ENCODE assay signal across 20 mouse cellular contexts in genomic region chr1:91193242-91193641, GRCm38 (mm10). TPM values are rescaled to one million over a fixed set of nuclear protein-coding genes. Genes with fewer than 3 reads are reported as not detected.
DNase-seq lines count a peak whose midpoint lies in the region; ATAC-seq and TF ChIP-seq lines count a peak whose summit lies in the region.
"Had no signal": no experiment of that assay in that cellular context is flagged by ENCODE, and none has a peak within 500 bp of the region (broad histone marks: within the 10 kb centered on the region; RNA-seq: fewer than 3 reads in every experiment).

No protein-coding gene starts in this region.

- TF ChIP-seq CTCF in left cerebral cortex, adult 2 months (IDR thresholded peaks at IDR 0.05) = no peak

- no peak for TF ChIP-seq POLR2A in myocyte (IDR thresholded peaks at IDR 0.05; ENCODE audit: insufficient read length, low read depth)

- no peaks in the 10 kb centered on the region for H3K9me3 ChIP-seq in hindbrain, embryonic 14.5 days (ENCODE audit: control insufficient read depth, low read length)
- H3K9me3 ChIP-seq: embryonic facial prominence, embryonic 13.5 days; forebrain, embryonic 10.5 days; heart, embryonic 15.5 days; hindbrain, embryonic 12.5 days had no signal

- no peak overlapping the region for H3K4me3 ChIP-seq in left cerebral cortex, adult 2 months
- no peak overlapping the region for H3K4me3 ChIP-seq in myocyte
- no peak overlapping the region for H3K4me3 ChIP-seq in hindbrain, embryonic 14.5 days (replicated peaks; ENCODE audit: low read length)
- H3K4me3 ChIP-seq: embryonic facial prominence, embryonic 13.5 days; forebrain, embryonic 10.5 days; heart, embryonic 15.5 days; hindbrain, embryonic 12.5 days had no signal

- H3K79me2 ChIP-seq in myocyte (ENCODE audit: control insufficient read depth, insufficient read depth) = no peaks in the 10 kb centered on the region

- peak overlapping the region; percentile 51 for H3K27ac ChIP-seq in left cerebral cortex, adult 2 months
- H3K27ac ChIP-seq in hindbrain, embryonic 14.5 days = no peak overlapping the region
- H3K27ac ChIP-seq: embryonic facial prominence, embryonic 13.5 days; forebrain, embryonic 10.5 days; heart, embryonic 15.5 days; hindbrain, embryonic 12.5 days had no signal

- peak overlapping the region; percentile 55 for H3K4me2 ChIP-seq in myocyte (ENCODE audit: low read depth)
- H3K4me2 ChIP-seq in hindbrain, embryonic 14.5 days (replicated peaks) = no peak overlapping the region
- H3K4me2 ChIP-seq: embryonic facial prominence, embryonic 13.5 days; heart, embryonic 15.5 days; hindbrain, embryonic 12.5 days; lung, embryonic 14.5 days had no signal

- H3K4me1 ChIP-seq in hindbrain, embryonic 14.5 days (replicated peaks; ENCODE audit: control insufficient read depth, insufficient read depth, low read length) = no peaks in the 10 kb centered on the region
- H3K4me1 ChIP-seq: embryonic facial prominence, embryonic 13.5 days; forebrain, embryonic 10.5 days; heart, embryonic 15.5 days; hindbrain, embryonic 12.5 days had no signal

- ATAC-seq in hindbrain, embryonic 14.5 days (ENCODE audit: low FRiP score) = no peak

- WGBS in hindbrain, embryonic 14.5 days = 85% methylated on average over 4 of the region's 4 CpGs

- intact Hi-C loops in left cerebral cortex, adult 2 months (cut with DNase I) = no loop called here
- intact Hi-C loops in left cerebral cortex, postnatal 36 days (cut with DNase I) = no loop called here

- DNase-seq in left cerebral cortex, adult 2 months (ENCODE audit: extremely low spot score in 1 of 2, low spot score in 2 of 2) = no peak
- DNase-seq in left cerebral cortex, postnatal 36 days (ENCODE audit: low spot score in 2 of 2) = no peak
- peak; percentile 76 for DNase-seq in CD4-positive, CD25-positive, alpha-beta regulatory T cell, adult 2 months (ENCODE audit: low read depth, low spot score)
- peak; percentile 86 for DNase-seq in thymus, postnatal 14 days
- DNase-seq in hindbrain, embryonic 14.5 days (ENCODE audit: low spot score) = no peak
- no peak for DNase-seq in MN1 (ENCODE audit: low spot score)
- DNase-seq in kidney, postnatal 25 days = no peak
- DNase-seq: cerebellum, adult 11 months; kidney, adult 11 months; kidney, postnatal 10 days; lung, embryonic 14.5 days; right cerebral cortex, postnatal 14 days had no signal

- no peaks in the 10 kb centered on the region for H3K36me3 ChIP-seq in myocyte (ENCODE audit: control insufficient read depth, insufficient read depth)
- no peaks in the 10 kb centered on the region for H3K36me3 ChIP-seq in hindbrain, embryonic 14.5 days (replicated peaks; ENCODE audit: control insufficient read depth, insufficient read depth)
- H3K36me3 ChIP-seq: embryonic facial prominence, embryonic 13.5 days; forebrain, embryonic 10.5 days; heart, embryonic 15.5 days; hindbrain, embryonic 12.5 days had no signal

- H3ac ChIP-seq in myocyte (ENCODE audit: control insufficient read depth, insufficient read length) = no peak overlapping the region

- no peaks in the 10 kb centered on the region for H3K27me3 ChIP-seq in myocyte (ENCODE audit: control insufficient read depth, insufficient read depth, insufficient read length)
- H3K27me3 ChIP-seq in hindbrain, embryonic 14.5 days (ENCODE audit: control insufficient read depth, insufficient read depth, low read length) = no peaks in the 10 kb centered on the region
- H3K27me3 ChIP-seq: embryonic facial prominence, embryonic 13.5 days; heart, embryonic 15.5 days; hindbrain, embryonic 12.5 days had no signal

- H3K9ac ChIP-seq in hindbrain, embryonic 14.5 days = no peak overlapping the region
- H3K9ac ChIP-seq: embryonic facial prominence, embryonic 13.5 days; heart, embryonic 15.5 days; hindbrain, embryonic 12.5 days; lung, embryonic 14.5 days had no signal

TF ChIP-seq in myocyte, 11 proteins besides CTCF, POLR2A, EP300 and RAD21:
- TF ChIP-seq MYOD1 (IDR thresholded peaks at IDR 0.05; ENCODE audit: control insufficient read depth in 1 of 3, insufficient read length in 2 of 3, low read depth in 2 of 3) = peak in 1 of 3 experiments; percentile 44
- no peak for TF ChIP-seq REST (IDR thresholded peaks at IDR 0.05; ENCODE audit: insufficient read depth, insufficient read length)
TF ChIP-seq in myocyte: peak in this region for 1.

RNA-seq across cellular contexts. Expression of gene Ramp1, which starts 13.6 kb away (rescaled TPM):
- total RNA-seq in left cerebral cortex, adult 2 months (2021) = 10 to 100 TPM; 52.6 to 53.0 TPM
- total RNA-seq in left cerebral cortex, postnatal 36 days (2021) = 10 to 100 TPM; 52.8 to 56.4 TPM
- 3.1 TPM for polyA plus RNA-seq in myocyte (2012; fragmentation: generic; extraction: Trizol)
- polyA plus RNA-seq in hindbrain, embryonic 14.5 days (2014; fragmentation: Nextera tagmentation; extraction: Ambion mirVana) = 12.5 and 14.2 TPM in 2 replicates

RNA-seq across cellular contexts. Expression of gene Rbm44, which starts 48.4 kb away (rescaled TPM):
- not detected for total RNA-seq in left cerebral cortex, adult 2 months (2021)
- not detected for total RNA-seq in left cerebral cortex, postnatal 36 days (2021)
- not detected for polyA plus RNA-seq in myocyte (2012; fragmentation: generic; extraction: Trizol)
- 0.43 and 0.78 TPM in 2 replicates for polyA plus RNA-seq in hindbrain, embryonic 14.5 days (2014; fragmentation: Nextera tagmentation; extraction: Ambion mirVana)
- total RNA-seq: adrenal gland, adult 18-20 months; layer of hippocampus, postnatal 10 days had no signal
- polyA plus RNA-seq: liver, adult 2 months had no signal

RNA-seq across cellular contexts. Expression of gene Ube2f, which starts 56.9 kb away (rescaled TPM):
- 10 to 100 TPM; 54.0 to 55.3 TPM for total RNA-seq in left cerebral cortex, adult 2 months (2021)
- total RNA-seq in left cerebral cortex, postnatal 36 days (2021) = 10 to 100 TPM; 51.2 to 57.2 TPM
- polyA plus RNA-seq in myocyte (2012; fragmentation: generic; extraction: Trizol) = 70.3 TPM
- 63.8 and 67.6 TPM in 2 replicates for polyA plus RNA-seq in hindbrain, embryonic 14.5 days (2014; fragmentation: Nextera tagmentation; extraction: Ambion mirVana)

Comparison
In these comparisons a context has a peak if more than half of its experiments do, and no peak if none do; other contexts are left out.
1. DNase-seq: peak in CD4-positive, CD25-positive, alpha-beta regulatory T cell, adult 2 months (single experiment) and thymus, postnatal 14 days (single experiment); none in left cerebral cortex, adult 2 months (0 of 2), left cerebral cortex, postnatal 36 days (0 of 2), hindbrain, embryonic 14.5 days (single experiment), MN1 (single experiment) and kidney, postnatal 25 days (0 of 2).